Mouse (Mus musculus) erythroblast, embryonic 14.5 days (primary cell): ENCODE data around the gene Muc13.

ENCODE experiments used
- GATA1 ChIP-seq: IDR thresholded peaks from 2 replicates; pipeline ENCODE4 v1.6.1; 2012; ENCODE audit warnings: low read length, inconsistent platforms, mixed read lengths
- TAL1 ChIP-seq: IDR thresholded peaks from 3 replicates; pipeline ENCODE4 v1.6.1; 2012; ENCODE audit warnings: low read length, inconsistent platforms, mixed read lengths

GRCm38 (mm10) chr16:33842081-33842880 is 48.4 kb downstream of the Muc13 start:
- TF ChIP-seq TAL1 (no peak), GATA1 (no peak)
